Mouse (Mus musculus): ENCODE data around the gene Ccdc136. TPM values are rescaled to one million over a fixed set of nuclear protein-coding genes. Genes with fewer than 3 reads are reported as not detected.

Ccdc136 gene
- total and polyA plus RNA-seq, 3 experiments = 1.7 to 2.4 (median 2.1) TPM

GRCm38 (mm10) chr6:29431473-29431872, 35.4 kb downstream of the Ccdc136 start:
- DNase-seq = peak; percentile 51 to 74
- Histone ChIP-seq H3K27ac (peak overlapping the region; percentile 89), H3K4me1 (ENCODE audit: control insufficient read depth, insufficient read depth, low read length) (no peaks in the 10 kb centered on the region; the same call in 1 of the 2 replicates), H3K4me3 (peak overlapping the region; percentile 2; the same call in 1 of the 2 replicates), H3K36me3 (ENCODE audit: control insufficient read depth, insufficient read depth, low read length) (no peaks in the 10 kb centered on the region), H3K9ac (ENCODE audit: low read depth, low read length) (no peak overlapping the region), H3K27me3 (ENCODE audit: control insufficient read depth, insufficient read depth, low read length) (no peaks in the 10 kb centered on the region), H3K79me2 (replicated peaks; ENCODE audit: control insufficient read depth, insufficient read depth, low read length) (no peaks in the 10 kb centered on the region)
- WGBS = 47% methylated on average over 5 of the region's 5 CpGs
- intact Hi-C loops (cut with DNase I) = loop anchor here (1.0 to 5.0 kb wide), 2 partner anchors 42 to 69 kb away; no protein-coding TSS in a partner anchor
- TF ChIP-seq POLR2A (IDR thresholded peaks at IDR 0.05; ENCODE audit: insufficient read depth, low read depth, low read length) (no peak), EP300 (IDR thresholded peaks at IDR 0.05; ENCODE audit: insufficient read depth, low read depth, low read length) (0 out of 2 replicates have a peak, but pooled peaks have one; percentile 46), CTCF (IDR thresholded peaks at IDR 0.05) (no peak)

- peak; percentile 51 to 60 for DNase-seq
- Histone ChIP-seq H3K9ac (ENCODE audit: low read depth, low read length) (peak overlapping the region; percentile 23; the same call in 1 of the 2 replicates), H3K4me1 (ENCODE audit: control insufficient read depth, insufficient read depth, low read length) (no peaks in the 10 kb centered on the region; the same call in 1 of the 2 replicates), H3K27ac (peak overlapping the region; percentile 89), H3K27me3 (ENCODE audit: control insufficient read depth, insufficient read depth, low read length) (no peaks in the 10 kb centered on the region), H3K4me3 (no peak overlapping the region; the same call in 1 of the 2 replicates), H3K79me2 (replicated peaks; ENCODE audit: control insufficient read depth, insufficient read depth, low read length) (no peaks in the 10 kb centered on the region), H3K36me3 (ENCODE audit: control insufficient read depth, insufficient read depth, low read length) (no peaks in the 10 kb centered on the region)
- WGBS = 50% methylated on average over 3 of the region's 3 CpGs
- TF ChIP-seq POLR2A (IDR thresholded peaks at IDR 0.05; ENCODE audit: insufficient read depth, low read depth, low read length) (no peak), EP300 (IDR thresholded peaks at IDR 0.05; ENCODE audit: insufficient read depth, low read depth, low read length) (no peak), CTCF (IDR thresholded peaks at IDR 0.05) (no peak)
- intact Hi-C loops (cut with DNase I) = loop anchor here (5.0 kb wide), 1 partner anchor 70 kb away; no protein-coding TSS in a partner anchor
These were observed 36.0 kb downstream of the Ccdc136 start for GRCm38 (mm10) chr6:29432156-29432555.

GRCm38 (mm10) chr6:29432676-29433037, 36.5 kb downstream of the Ccdc136 start:
- Histone ChIP-seq H3K4me3 (peak overlapping the region; percentile 65), H3K9ac (ENCODE audit: low read depth, low read length) (peak overlapping the region; percentile 79), H3K79me2 (replicated peaks; ENCODE audit: control insufficient read depth, insufficient read depth, low read length) (no peaks in the 10 kb centered on the region), H3K36me3 (ENCODE audit: control insufficient read depth, insufficient read depth, low read length) (no peaks in the 10 kb centered on the region), H3K27ac (peak overlapping the region; percentile 89), H3K27me3 (ENCODE audit: control insufficient read depth, insufficient read depth, low read length) (no peaks in the 10 kb centered on the region), H3K4me1 (ENCODE audit: control insufficient read depth, insufficient read depth, low read length) (no peaks in the 10 kb centered on the region; the same call in 1 of the 2 replicates)
- TF ChIP-seq POLR2A (IDR thresholded peaks at IDR 0.05; ENCODE audit: insufficient read depth, low read depth, low read length) (no peak), EP300 (IDR thresholded peaks at IDR 0.05; ENCODE audit: insufficient read depth, low read depth, low read length) (no peak), CTCF (IDR thresholded peaks at IDR 0.05) (no peak)
- DNase-seq = no peak
- intact Hi-C loops (cut with DNase I) = loop anchor here (5.0 kb wide), 1 partner anchor 70 kb away; no protein-coding TSS in a partner anchor

- intact Hi-C loops (cut with DNase I) = loop anchor here (5.0 kb wide), 1 partner anchor 71 kb away; no protein-coding TSS in a partner anchor
- Histone ChIP-seq H3K27ac (peak within 1 kb of the TSS; percentile 89), H3K4me3 (peak within 1 kb of the TSS; percentile 65), H3K9ac (ENCODE audit: low read depth, low read length) (peak within 1 kb of the TSS; percentile 79), H3K79me2 (replicated peaks; ENCODE audit: control insufficient read depth, insufficient read depth, low read length) (no peaks in the 10 kb centered on the region), H3K36me3 (ENCODE audit: control insufficient read depth, insufficient read depth, low read length) (no peaks in the 10 kb centered on the region), H3K4me1 (ENCODE audit: control insufficient read depth, insufficient read depth, low read length) (no peaks in the 10 kb centered on the region; the same call in 1 of the 2 replicates), H3K27me3 (ENCODE audit: control insufficient read depth, insufficient read depth, low read length) (no peaks in the 10 kb centered on the region)
- TF ChIP-seq CTCF (IDR thresholded peaks at IDR 0.05) = no peak
- 0 out of 2 replicates have a peak, but pooled peaks have one; percentile 10 for TF ChIP-seq EP300 (IDR thresholded peaks at IDR 0.05; ENCODE audit: insufficient read depth, low read depth, low read length)
- peak; percentile 74 to 78 for DNase-seq
- under 1% methylated on average over 72 of the region's 77 CpGs for WGBS
These were observed 37.1 kb downstream of the Ccdc136 start, which contains the start of gene Flnc for GRCm38 (mm10) chr6:29433038-29433803. Flnc (plus strand) TSS chr6:29433256.

GRCm38 (mm10) chr6:29433804-29434795, 38.0 kb downstream of the Ccdc136 start:
- Histone ChIP-seq H3K27ac (peak overlapping the region; percentile 89), H3K4me3 (peak overlapping the region; percentile 65), H3K36me3 (ENCODE audit: control insufficient read depth, insufficient read depth, low read length) (no peaks in the 10 kb centered on the region), H3K79me2 (replicated peaks; ENCODE audit: control insufficient read depth, insufficient read depth, low read length) (no peaks in the 10 kb centered on the region), H3K4me1 (ENCODE audit: control insufficient read depth, insufficient read depth, low read length) (no peaks in the 10 kb centered on the region; the same call in 1 of the 2 replicates), H3K9ac (ENCODE audit: low read depth, low read length) (peak overlapping the region; percentile 79), H3K27me3 (ENCODE audit: control insufficient read depth, insufficient read depth, low read length) (no peaks in the 10 kb centered on the region)
- intact Hi-C loops (cut with DNase I) = loop anchor here (5.0 kb wide), 1 partner anchor 72 kb away; no protein-coding TSS in a partner anchor
- TF ChIP-seq EP300 (IDR thresholded peaks at IDR 0.05; ENCODE audit: insufficient read depth, low read depth, low read length) = 0 out of 2 replicates have a peak, but pooled peaks have one; percentile 17
- no peak for TF ChIP-seq CTCF (IDR thresholded peaks at IDR 0.05)
- TF ChIP-seq POLR2A (IDR thresholded peaks at IDR 0.05; ENCODE audit: insufficient read depth, low read depth, low read length) = peak; percentile 74
- 6% methylated on average over 27 of the region's 27 CpGs for WGBS
- peak; percentile 74 to 80 for DNase-seq
